Mouse (Mus musculus) CH12.LX (cell line): ENCODE measurements around the gene Rcan1. TPM values are rescaled to one million over a fixed set of nuclear protein-coding genes. Genes with fewer than 3 reads are reported as not detected.

Experiments used
- DNase-seq: peaks from one replicate; pipeline ENCODE4 v3.0.0-alpha.2; 2013; ENCODE audit errors: extremely low read depth
- H3K27ac ChIP-seq: 2 replicates; pipeline ENCODE4 v1.5.1; 2012; ENCODE audit warnings: low read depth, mild to moderate bottlenecking, control low read depth, moderate library complexity; ENCODE audit not compliant: insufficient read depth
- H3K27me3 ChIP-seq: replicated peaks from 2 replicates; pipeline ENCODE3; 2012; ENCODE audit warnings: inconsistent platforms
- H3K36me3 ChIP-seq, 2 experiments: replicated peaks in 1 of 2; 2 replicates each; pipeline versions ENCODE3 to v1.6.1; 2012; ENCODE audit warnings: inconsistent platforms in 1 of 2, low read length in 1 of 2, mild to moderate bottlenecking in 1 of 2, mixed read lengths in 1 of 2, moderate library complexity in 1 of 2; ENCODE audit not compliant: control insufficient read depth in 1 of 2, insufficient read depth in 1 of 2
- H3K4me1 ChIP-seq, 2 experiments: 2 replicates each; pipeline ENCODE4 v1.6.1; 2012; ENCODE audit warnings: inconsistent platforms in 1 of 2, moderate library complexity in 1 of 2; ENCODE audit not compliant: insufficient read depth in 2 of 2, control insufficient read depth in 1 of 2
- H3K4me2 ChIP-seq: 2 replicates; pipeline ENCODE4 v1.6.1; 2012; ENCODE audit warnings: low read depth, mild to moderate bottlenecking, control low read depth; ENCODE audit not compliant: poor library complexity, insufficient read depth, severe bottlenecking
- H3K4me3 ChIP-seq, 3 experiments: fragments of 150-350 bp in 1 of 3; sonication (generic) in 1 of 3; replicated peaks in 1 of 3; 2 replicates each; pipeline versions ENCODE3 to v1.5.1; 2011 to 2012; ENCODE audit warnings: low read depth in 2 of 3, low read length in 2 of 3, mild to moderate bottlenecking in 2 of 3, moderate library complexity in 2 of 3, control low read depth in 1 of 3, improper control_type of control experiment in 1 of 3, inconsistent platforms in 1 of 3, mixed read lengths in 1 of 3; ENCODE audit not compliant: poor library complexity in 1 of 3
- H3K79me2 ChIP-seq: replicated peaks from 2 replicates; pipeline ENCODE4 v1.6.1; 2012; ENCODE audit warnings: mild to moderate bottlenecking, moderate library complexity; ENCODE audit not compliant: control insufficient read depth, poor library complexity, insufficient read depth, severe bottlenecking; ENCODE audit errors: extremely low read depth
- H3K9ac ChIP-seq: 2 replicates; pipeline ENCODE4 v1.6.1; 2012; ENCODE audit warnings: low read depth, mild to moderate bottlenecking, control low read depth, moderate library complexity; ENCODE audit not compliant: insufficient read depth
- H3K9me3 ChIP-seq: replicated peaks from 2 replicates; pipeline ENCODE3; 2012; ENCODE audit warnings: low read length, inconsistent platforms, mixed read lengths
- BHLHE40 ChIP-seq: IDR thresholded peaks from 2 replicates; pipeline ENCODE4 v1.6.1; 2011; ENCODE audit warnings: mild to moderate bottlenecking, low read depth, low read length, improper control_type of control experiment
- CHD1 ChIP-seq: IDR thresholded peaks from 2 replicates; pipeline ENCODE4 v1.6.1; 2012; ENCODE audit warnings: low read depth, low read length, improper control_type of control experiment, inconsistent platforms
- CTCF ChIP-seq, 2 experiments: IDR thresholded peaks in 1 of 2; conservative IDR thresholded peaks in 1 of 2; 2 replicates each; pipeline ENCODE4 v1.5.1; 2011 to 2012; ENCODE audit warnings: low read depth in 2 of 2, low read length in 2 of 2, improper control_type of control experiment in 1 of 2, inconsistent platforms in 1 of 2, mild to moderate bottlenecking in 1 of 2, moderate library complexity in 1 of 2
- E2F4 ChIP-seq: IDR thresholded peaks from 2 replicates; pipeline ENCODE4 v1.6.1; 2011; ENCODE audit warnings: low read depth, low read length, improper control_type of control experiment; ENCODE audit not compliant: insufficient replicate concordance
- ELF1 ChIP-seq: IDR thresholded peaks from 2 replicates; pipeline ENCODE4 v1.6.1; 2014; ENCODE audit warnings: low read depth, mild to moderate bottlenecking, inconsistent platforms, low read length, improper control_type of control experiment
- EP300 ChIP-seq: IDR thresholded peaks from 2 replicates; pipeline ENCODE4 v1.6.1; 2011; ENCODE audit warnings: low read length, improper control_type of control experiment
- ETS1 ChIP-seq: conservative IDR thresholded peaks from 2 replicates; pipeline ENCODE4 v1.6.1; 2012; ENCODE audit warnings: low read depth, mild to moderate bottlenecking, inconsistent platforms, low read length, improper control_type of control experiment, moderate library complexity
- HCFC1 ChIP-seq: IDR thresholded peaks from 2 replicates; pipeline ENCODE4 v1.6.1; 2012; ENCODE audit warnings: low read depth, mild to moderate bottlenecking, inconsistent platforms, low read length, improper control_type of control experiment
- IRF4 ChIP-seq: IDR thresholded peaks from 2 replicates; pipeline ENCODE4 v1.6.1; 2014; ENCODE audit warnings: low read depth, mild to moderate bottlenecking, inconsistent platforms, low read length, improper control_type of control experiment
- JUN ChIP-seq: IDR thresholded peaks from 2 replicates; pipeline ENCODE4 v1.6.1; 2011; ENCODE audit warnings: low read depth, mild to moderate bottlenecking, low read length, improper control_type of control experiment, moderate library complexity; ENCODE audit not compliant: insufficient read depth
- MAX ChIP-seq: IDR thresholded peaks from 2 replicates; pipeline ENCODE4 v1.6.1; 2011; ENCODE audit warnings: low read length, improper control_type of control experiment
- MAZ ChIP-seq: IDR thresholded peaks from 2 replicates; pipeline ENCODE4 v1.6.1; 2012; ENCODE audit warnings: low read depth, mild to moderate bottlenecking, inconsistent platforms, low read length, improper control_type of control experiment, moderate library complexity
- MEF2A ChIP-seq: IDR thresholded peaks from 2 replicates; pipeline ENCODE4 v1.6.1; 2014; ENCODE audit warnings: low read depth, mild to moderate bottlenecking, inconsistent platforms, low read length, improper control_type of control experiment, borderline replicate concordance
- MYC ChIP-seq: IDR thresholded peaks from 2 replicates; pipeline ENCODE4 v1.6.1; 2011; ENCODE audit warnings: low read depth, mild to moderate bottlenecking, improper control_type of control experiment, low read length
- NELFE ChIP-seq: IDR thresholded peaks from 2 replicates; pipeline ENCODE4 v1.6.1; 2011; ENCODE audit warnings: low read depth, low read length, improper control_type of control experiment
- NRF1 ChIP-seq: IDR thresholded peaks from 2 replicates; pipeline ENCODE4 v1.6.1; 2014; ENCODE audit warnings: low read depth, mild to moderate bottlenecking, inconsistent platforms, low read length, improper control_type of control experiment, moderate library complexity
- RCOR1 ChIP-seq: conservative IDR thresholded peaks from 2 replicates; pipeline ENCODE4 v1.6.1; 2012; ENCODE audit warnings: low read depth, mild to moderate bottlenecking, inconsistent platforms, low read length, improper control_type of control experiment
- TBP ChIP-seq: conservative IDR thresholded peaks from 2 replicates; pipeline ENCODE4 v1.6.1; 2011; ENCODE audit warnings: low read depth, low read length, improper control_type of control experiment
- TCF12 ChIP-seq: IDR thresholded peaks from 2 replicates; pipeline ENCODE4 v1.6.1; 2014; ENCODE audit warnings: low read depth, mild to moderate bottlenecking, inconsistent platforms, low read length, improper control_type of control experiment
- USF1 ChIP-seq: IDR thresholded peaks from 2 replicates; pipeline ENCODE4 v1.6.1; 2014; ENCODE audit warnings: low read depth, mild to moderate bottlenecking, inconsistent platforms, low read length, improper control_type of control experiment
- USF2 ChIP-seq: conservative IDR thresholded peaks from 2 replicates; pipeline ENCODE4 v1.6.1; 2011; ENCODE audit warnings: low read depth, low read length, improper control_type of control experiment
- ZKSCAN1 ChIP-seq: IDR thresholded peaks from 2 replicates; pipeline ENCODE4 v1.6.1; 2012; ENCODE audit warnings: low read depth, inconsistent platforms, low read length, improper control_type of control experiment, borderline replicate concordance
- ZMIZ1 ChIP-seq: IDR thresholded peaks from 2 replicates; pipeline ENCODE4 v1.6.1; 2012; ENCODE audit warnings: low read depth, mild to moderate bottlenecking, inconsistent platforms, low read length, improper control_type of control experiment
- dilution Hi-C: fragments of 300-500 bp; cut with MboI; formaldehyde crosslinking; loops from 2 replicates; pipeline ENCODE4 v1.14.3; 2020; ENCODE audit warnings: low sequenced_read_pairs; ENCODE audit not compliant: extremely low pct_unique_long_range_greater_than_20kb, extremely low pct_ligation_motif_present
- in situ Hi-C: fragments of 300-500 bp; cut with MboI; formaldehyde crosslinking; loops from 3 replicates; pipeline ENCODE4 v1.14.3; 2019; ENCODE audit warnings: low sequenced_read_pairs, low pct_ligation_motif_present, low pct_unique_long_range_greater_than_20kb, mixed read lengths
- polyA plus RNA-seq: library from polyadenylated mRNA; unstranded; fragments of >175 nt; gene quantifications from 2 replicates; pipeline ENCODE4 v1.2.1, GENCODE M21; 2012; ENCODE audit warnings: low read depth; ENCODE audit not compliant: insufficient read length
- total RNA-seq, 2 experiments: library from RNA; depleted of rRNA; stranded (reverse); fragments of 300-350 nt in 1 of 2; fragments of >200 nt in 1 of 2; gene quantifications; 2 replicates each; pipeline ENCODE4 v1.2.3; 2012 to 2014

The Rcan1 gene
- total and polyA plus RNA-seq, 3 experiments: 10.0 to 15.3 (median 12.4) TPM

DNA sequence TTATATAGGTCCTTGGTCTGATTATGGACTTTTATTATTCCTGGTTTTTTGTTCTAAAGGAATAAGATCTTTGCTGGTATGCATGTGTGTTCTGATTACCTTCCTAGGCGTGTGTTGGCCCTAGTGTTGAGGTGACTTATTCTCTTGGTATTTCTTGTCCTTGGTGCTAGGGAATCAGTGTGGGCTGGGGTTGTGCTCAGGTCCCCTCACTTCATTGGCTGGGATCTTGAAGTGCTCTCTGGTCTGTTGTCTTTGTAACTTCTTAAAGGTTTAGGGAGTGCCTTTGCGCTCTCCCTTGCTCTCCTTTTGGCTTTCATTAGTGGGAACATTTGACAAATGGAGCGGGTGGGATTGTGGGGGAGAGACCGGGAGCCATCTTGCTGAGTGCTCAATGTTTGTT lies 36.9 kb upstream of the Rcan1 start:
- dilution Hi-C loops: no loop called here
- Histone ChIP-seq H3K9me3 (no peaks in the 10 kb centered on the region), H3K4me2 (no peak overlapping the region), H3K9ac (no peak overlapping the region), H3K27me3 (peaks cover 3% of the 10 kb centered on the region), H3K4me3 (no peak overlapping the region), H3K27ac (no peak overlapping the region), H3K4me1 (peaks cover 9 to 16% of the 10 kb centered on the region in 2 experiments), H3K79me2 (no peaks in the 10 kb centered on the region), H3K36me3 (no peaks in the 10 kb centered on the region)
- TF ChIP-seq E2F4: no peak
- TF ChIP-seq USF1: no peak
- no peak for TF ChIP-seq NELFE
- TF ChIP-seq CHD1: no peak
- TF ChIP-seq HCFC1: no peak
- TF ChIP-seq MYC: no peak
- no peak for TF ChIP-seq RCOR1
- TF ChIP-seq EP300: no peak
- TF ChIP-seq JUN: no peak
- no peak for TF ChIP-seq ELF1
- TF ChIP-seq ZMIZ1: no peak
- no peak for TF ChIP-seq MAX
- TF ChIP-seq MEF2A: no peak
- TF ChIP-seq ETS1: no peak
- TF ChIP-seq USF2: no peak
- TF ChIP-seq NRF1: no peak
- no peak for TF ChIP-seq ZKSCAN1
- no peak for TF ChIP-seq TBP
- no peak for TF ChIP-seq IRF4
- TF ChIP-seq CTCF (conservative IDR thresholded peaks at IDR 0.05 in 1 of 2, IDR thresholded peaks at IDR 0.05 in 1 of 2; ENCODE audit: low read depth in 2 of 2, low read length in 2 of 2): no peak
- in situ Hi-C loops: no loop called here
- DNase-seq: no peak

- TF ChIP-seq MYC: 0 out of 2 replicates have a peak, but pooled peaks have one; percentile 40
- peak; percentile 57; the same call in 1 of the 2 replicates for TF ChIP-seq TCF12
- no peak for TF ChIP-seq NELFE
- TF ChIP-seq EP300: peak; percentile 68
- TF ChIP-seq CHD1: peak; percentile 99
- no peak for TF ChIP-seq MAZ
- TF ChIP-seq ETS1: peak; percentile 49; the same call in 1 of the 2 replicates
- TF ChIP-seq BHLHE40: peak; percentile 51; the same call in 1 of the 2 replicates
- peak; percentile 79 for DNase-seq
- dilution Hi-C loops: no loop called here
Observed at GRCm38 (mm10) chr16:92503105-92503504, 32.4 kb upstream of the Rcan1 start.

More at GRCm38 (mm10) chr16:92503105-92503504, 32.4 kb upstream of the Rcan1 start:
- H3K4me3 ChIP-seq: no peak overlapping the region
- H3K27me3 ChIP-seq: no peaks in the 10 kb centered on the region
- no peak overlapping the region for H3K27ac ChIP-seq
- H3K9ac ChIP-seq: no peak overlapping the region
- no peaks in the 10 kb centered on the region for H3K36me3 ChIP-seq
- H3K4me1 ChIP-seq: peaks cover 12 to 46% of the 10 kb centered on the region in 2 experiments
- in situ Hi-C loops: no loop called here
- H3K9me3 ChIP-seq: peaks cover 8% of the 10 kb centered on the region
- no peaks in the 10 kb centered on the region for H3K79me2 ChIP-seq
- H3K4me2 ChIP-seq: no peak overlapping the region
